17 mouse cellular contexts compared by ENCODE assay signal in genomic region chr5:64244283-64244682, GRCm38 (mm10).
DNase-seq lines count a peak whose midpoint lies in the region; ATAC-seq and TF ChIP-seq lines count a peak whose summit lies in the region.
"Had no signal": no experiment of that assay in that cellular context is flagged by ENCODE, and none has a peak within 500 bp of the region (broad histone marks: within the 10 kb centered on the region; RNA-seq: fewer than 3 reads in every experiment).

No protein-coding gene starts in this region.

- no peak for TF ChIP-seq CTCF in liver, postnatal 0 days (IDR thresholded peaks at IDR 0.05; ENCODE audit: low read depth)
- no peak for TF ChIP-seq CTCF in intestine, postnatal 0 days (IDR thresholded peaks at IDR 0.05; ENCODE audit: low read depth)

- WGBS in embryonic facial prominence, embryonic 14.5 days: 25% methylated on average over 3 of the region's 3 CpGs
- 39% methylated on average over 3 of the region's 3 CpGs for WGBS in embryonic facial prominence, embryonic 10.5 days
- WGBS in liver, postnatal 0 days (ENCODE audit: insufficient replicate concordance): 35% methylated on average over 3 of the region's 3 CpGs
- 14% methylated on average over 3 of the region's 3 CpGs for WGBS in intestine, postnatal 0 days

- H3K9me3 ChIP-seq in embryonic facial prominence, embryonic 14.5 days (ENCODE audit: control insufficient read depth, low read length): no peaks in the 10 kb centered on the region
- H3K9me3 ChIP-seq in embryonic facial prominence, embryonic 10.5 days: no peaks in the 10 kb centered on the region
- H3K9me3 ChIP-seq in liver, postnatal 0 days (ENCODE audit: low read length): no peaks in the 10 kb centered on the region
- no peaks in the 10 kb centered on the region for H3K9me3 ChIP-seq in intestine, postnatal 0 days (ENCODE audit: control insufficient read depth)
- H3K9me3 ChIP-seq: hindbrain, embryonic 12.5 days had no signal

- H3K9ac ChIP-seq in embryonic facial prominence, embryonic 14.5 days (ENCODE audit: low read depth, low read length): no peak overlapping the region
- H3K9ac ChIP-seq in liver, postnatal 0 days (replicated peaks): no peak overlapping the region
- no peak overlapping the region for H3K9ac ChIP-seq in intestine, postnatal 0 days (ENCODE audit: low read depth, low read length)
- H3K9ac ChIP-seq: hindbrain, embryonic 12.5 days; liver, embryonic 14.5 days had no signal

- no peak overlapping the region for H3K4me3 ChIP-seq in embryonic facial prominence, embryonic 14.5 days (ENCODE audit: low read depth, low read length)
- no peak overlapping the region for H3K4me3 ChIP-seq in embryonic facial prominence, embryonic 10.5 days
- H3K4me3 ChIP-seq in liver, postnatal 0 days (ENCODE audit: low read depth, low read length): no peak overlapping the region
- no peak overlapping the region for H3K4me3 ChIP-seq in intestine, postnatal 0 days (ENCODE audit: low read depth, low read length)
- H3K4me3 ChIP-seq: erythroblast, embryonic 14.5 days; hindbrain, embryonic 12.5 days had no signal

- peak; percentile 7; the same call in 1 of the 2 replicates for ATAC-seq in embryonic facial prominence, embryonic 14.5 days (ENCODE audit: low read depth)
- no peak for ATAC-seq in liver, postnatal 0 days
- no peak for ATAC-seq in intestine, postnatal 0 days

- no peaks in the 10 kb centered on the region for H3K36me3 ChIP-seq in embryonic facial prominence, embryonic 14.5 days (ENCODE audit: control insufficient read depth, insufficient read depth, low read length)
- H3K36me3 ChIP-seq in embryonic facial prominence, embryonic 10.5 days (replicated peaks): no peaks in the 10 kb centered on the region
- H3K36me3 ChIP-seq in liver, postnatal 0 days (replicated peaks; ENCODE audit: insufficient read depth, low read length): no peaks in the 10 kb centered on the region
- H3K36me3 ChIP-seq in intestine, postnatal 0 days (ENCODE audit: control insufficient read depth, insufficient read depth): no peaks in the 10 kb centered on the region
- H3K36me3 ChIP-seq: hindbrain, embryonic 12.5 days had no signal

- no peaks in the 10 kb centered on the region for H3K27me3 ChIP-seq in embryonic facial prominence, embryonic 14.5 days (replicated peaks; ENCODE audit: control insufficient read depth, insufficient read depth, low read length)
- H3K27me3 ChIP-seq in embryonic facial prominence, embryonic 10.5 days (replicated peaks; ENCODE audit: low read depth, poor library complexity, severe bottlenecking): no peaks in the 10 kb centered on the region
- H3K27me3 ChIP-seq in liver, postnatal 0 days (ENCODE audit: insufficient read depth, low read length): no peaks in the 10 kb centered on the region
- no peaks in the 10 kb centered on the region for H3K27me3 ChIP-seq in intestine, postnatal 0 days (replicated peaks; ENCODE audit: control insufficient read depth, insufficient read depth, low read length)
- H3K27me3 ChIP-seq: hindbrain, embryonic 12.5 days had no signal

- peaks cover 15% of the 10 kb centered on the region for H3K4me1 ChIP-seq in embryonic facial prominence, embryonic 14.5 days (ENCODE audit: control insufficient read depth, insufficient read depth, low read length)
- peaks cover 35% of the 10 kb centered on the region for H3K4me1 ChIP-seq in embryonic facial prominence, embryonic 10.5 days
- H3K4me1 ChIP-seq in liver, postnatal 0 days (ENCODE audit: insufficient read depth): peaks cover 34% of the 10 kb centered on the region
- H3K4me1 ChIP-seq in intestine, postnatal 0 days (replicated peaks; ENCODE audit: control insufficient read depth, insufficient read depth, low read length): peaks cover 23% of the 10 kb centered on the region

- H3K4me2 ChIP-seq in embryonic facial prominence, embryonic 14.5 days (ENCODE audit: low read depth, low read length): no peak overlapping the region
- no peak overlapping the region for H3K4me2 ChIP-seq in liver, postnatal 0 days (ENCODE audit: low read depth, low read length)
- no peak overlapping the region for H3K4me2 ChIP-seq in intestine, postnatal 0 days (replicated peaks; ENCODE audit: low read depth)
- H3K4me2 ChIP-seq: hindbrain, embryonic 12.5 days had no signal

- no peak overlapping the region for H3K27ac ChIP-seq in embryonic facial prominence, embryonic 14.5 days (replicated peaks; ENCODE audit: low read depth, low read length)
- no peak overlapping the region for H3K27ac ChIP-seq in embryonic facial prominence, embryonic 10.5 days (replicated peaks)
- 0 out of 2 replicates have a peak overlapping the region, but pooled peaks have one; percentile 6 for H3K27ac ChIP-seq in liver, postnatal 0 days (ENCODE audit: low read depth)
- H3K27ac ChIP-seq in intestine, postnatal 0 days (ENCODE audit: low read depth, low read length): peak overlapping the region; percentile 47
- H3K27ac ChIP-seq: hindbrain, embryonic 12.5 days; liver, embryonic 14.5 days had no signal

- DNase-seq in embryonic facial prominence, embryonic 14.5 days (ENCODE audit: low spot score): no peak
- no peak for DNase-seq in embryonic facial prominence, embryonic 10.5 days (ENCODE audit: low spot score)
- DNase-seq in liver, postnatal 0 days: no peak
- no peak for DNase-seq in liver
- peak; percentile 41 to 83 for DNase-seq in lung, postnatal 4 days
- DNase-seq in embryo, embryonic 10.5 days (ENCODE audit: low spot score): no peak
- no peak for DNase-seq in adrenal gland, adult 18-20 months (ENCODE audit: low spot score in 2 of 2)
- DNase-seq: adrenal gland, postnatal 36 days; cerebellum, postnatal 10 days; gastrocnemius, postnatal 14 days; kidney, adult 18-20 months; layer of hippocampus, postnatal 36 days; left cerebral cortex, postnatal 4 days had no signal

- TF ChIP-seq EP300 in liver, postnatal 0 days (IDR thresholded peaks at IDR 0.05; ENCODE audit: low read depth): no peak

Comparison
In these comparisons a context has a peak if more than half of its experiments do, and no peak if none do; other contexts are left out.
1. DNase-seq: peak in lung, postnatal 4 days (2 of 2); none in embryonic facial prominence, embryonic 14.5 days (single experiment), embryonic facial prominence, embryonic 10.5 days (single experiment), liver, postnatal 0 days (single experiment), liver (single experiment), embryo, embryonic 10.5 days (single experiment) and adrenal gland, adult 18-20 months (0 of 2).
2. H3K27ac ChIP-seq: peak in liver, postnatal 0 days (single experiment) and intestine, postnatal 0 days (single experiment); none in embryonic facial prominence, embryonic 14.5 days (single experiment) and embryonic facial prominence, embryonic 10.5 days (single experiment).